Mouse (Mus musculus) embryonic stem cell, embryonic (primary cell): ENCODE measurements around the gene Lrrc8a.

Experiments
- CTCF ChIA-PET, 4 experiments: fragments of 300-600 bp in 2 of 4; fragments of 350-600 bp in 2 of 4; sonication (Branson Sonifier 250); formaldehyde crosslinking; loops; one replicate each; lab custom pipeline; 2022; ENCODE audit warnings: inconsistent platforms in 2 of 4; lab: Charles Lee
- POLR2A ChIA-PET, 4 experiments: fragments of 300-600 bp in 2 of 4; fragments of 350-600 bp in 2 of 4; sonication (Branson Sonifier 250); formaldehyde crosslinking; loops; one replicate each; lab custom pipeline; 2022; ENCODE audit warnings: antibody characterized with exemption in 4 of 4, inconsistent platforms in 1 of 4; lab: Charles Lee

Gene Lrrc8a

DNA sequence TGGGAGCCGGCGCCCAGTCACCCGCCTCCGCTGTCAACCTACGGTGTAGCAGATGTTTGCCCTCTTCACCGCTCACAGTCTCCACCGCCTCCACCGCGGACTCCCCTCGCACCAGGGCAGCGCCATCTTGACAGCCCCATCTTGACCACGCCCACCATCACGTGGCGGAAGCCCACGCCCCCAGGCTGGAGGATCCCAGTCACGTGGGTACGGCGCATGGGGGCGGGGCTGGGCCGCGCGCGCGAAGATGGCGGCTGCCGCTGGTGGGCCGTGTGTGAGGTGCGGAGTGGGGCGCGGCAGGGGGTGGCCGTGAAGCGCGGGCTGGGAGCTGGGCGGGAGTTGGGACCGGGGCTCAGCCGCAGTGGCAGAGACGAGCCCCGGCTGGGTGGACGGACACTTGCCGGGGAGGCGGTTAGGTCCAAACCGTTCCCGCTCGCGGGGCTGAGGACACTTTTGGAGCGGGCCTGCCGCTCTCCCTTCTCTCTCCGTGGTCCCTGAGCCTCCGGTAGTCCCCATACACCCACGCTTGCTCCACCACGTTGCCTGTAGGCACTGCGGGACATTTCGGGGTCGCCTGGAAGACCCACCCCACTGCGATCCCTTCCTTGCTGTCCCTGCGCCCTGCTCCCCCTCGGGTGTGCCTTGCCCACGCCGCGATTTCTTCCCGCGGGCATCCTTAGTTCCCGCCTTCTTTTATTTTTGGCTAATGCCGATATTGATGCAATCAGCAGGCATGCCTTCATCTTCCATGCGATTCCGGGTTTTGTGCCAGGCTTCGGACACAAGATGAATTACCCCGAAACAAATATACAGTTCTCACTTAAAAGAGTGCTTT lies 48.9 kb downstream of the Lrrc8a start, which contains the start of the genes Dolk and Nup188:
Gene Dolk (minus strand): TSS at position 143 of the 835 bp plus-strand sequence.
Gene Nup188 (plus strand): TSS at position 206 of the 835 bp plus-strand sequence.
- ChIA-PET CTCF (interaction anchor here in 1 of 4 experiments (0.6 kb wide), 1 partner anchor 199 kb away, joined by 3 read pairs; no protein-coding TSS in a partner anchor), POLR2A (interaction anchor here in 3 of 4 experiments (0.6 to 1.4 kb wide), 7 partner anchors 20 to 154 kb away, joined by 3 to 5 read pairs (median 4); partner anchors contain the start of genes Lrrc8a (in 1 of the 3) and Phyhd1 (in 1 of the 3))

DNA sequence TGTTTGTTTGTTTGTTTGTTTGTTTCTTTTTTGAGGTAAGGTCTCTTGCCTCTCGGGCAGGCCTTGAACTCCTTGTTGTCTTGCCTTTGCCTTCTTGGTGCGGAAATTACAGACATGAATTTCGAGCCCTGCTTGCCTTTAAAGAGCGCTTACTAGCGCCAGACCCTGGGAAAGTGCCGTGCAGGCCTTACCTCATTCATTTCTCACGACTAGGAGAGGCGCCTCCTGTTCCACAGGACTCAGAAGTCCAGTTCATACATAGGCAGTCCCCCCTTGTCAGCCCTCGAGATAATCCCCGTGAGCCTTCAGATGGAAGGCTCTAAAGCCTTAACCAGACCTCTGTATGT lies 49.5 kb downstream of the Lrrc8a start:
- ChIA-PET POLR2A (interaction anchor here in 2 of 4 experiments (0.9 to 1.1 kb wide), 4 partner anchors 23 to 154 kb away, joined by 3 to 7 read pairs (median 4); partner anchors contain the start of gene Tbc1d13 (in 1 of the 2)), CTCF (no interaction called here)

GRCm38 (mm10) chr2:30299525-30299924 lies 62.0 kb downstream of the Lrrc8a start:
- ChIA-PET CTCF (interaction anchor here in 2 of 4 experiments (1.0 to 1.7 kb wide), 3 partner anchors 9 to 61 kb away, joined by 3 to 7 read pairs (median 5); no protein-coding TSS in a partner anchor), POLR2A (interaction anchor here in 2 of 4 experiments (0.8 to 1.6 kb wide), 6 partner anchors 10 to 127 kb away, joined by 3 to 5 read pairs (median 4); no protein-coding TSS in a partner anchor)

GRCm38 (mm10) chr2:30299966-30300365 lies 62.5 kb downstream of the Lrrc8a start:
- POLR2A ChIA-PET, result interaction anchor here in 3 of 4 experiments (0.6 to 1.6 kb wide), 5 partner anchors 12 to 95 kb away, joined by 3 to 7 read pairs (median 4); partner anchors contain the start of gene Kyat1 (in 1 of the 3)
- CTCF ChIA-PET, result interaction anchor here in 2 of 4 experiments (0.7 to 1.4 kb wide), 2 partner anchors 60 to 285 kb away, joined by 5 read pairs; no protein-coding TSS in a partner anchor

DNA sequence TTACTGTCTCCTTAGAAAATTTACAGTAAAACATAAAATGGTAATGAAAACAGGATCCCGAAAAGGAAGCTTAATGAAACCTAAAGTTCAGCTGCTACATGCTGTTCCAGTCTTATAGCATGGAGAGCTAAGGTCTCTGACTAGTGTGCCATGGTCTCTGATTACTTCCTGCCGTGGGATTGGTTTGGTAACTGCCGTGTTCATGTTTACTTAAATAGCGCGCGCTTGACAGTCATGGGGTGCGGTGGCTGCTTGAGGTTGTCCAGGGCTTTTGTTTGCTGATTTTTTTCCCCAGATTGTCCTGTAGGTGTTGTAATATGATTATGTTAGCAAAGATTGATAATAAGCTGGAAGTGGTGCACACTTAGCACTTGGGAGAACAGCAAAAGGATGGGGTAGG lies 68.6 kb downstream of the Lrrc8a start:
- POLR2A ChIA-PET, result interaction anchor here in 2 of 4 experiments (0.5 to 2.1 kb wide), 5 partner anchors 8 to 466 kb away, joined by 3 to 9 read pairs (median 3); partner anchors contain the start of gene Miga2 (in 1 of the 2)

GRCm38 (mm10) chr2:30309351-30309750 lies 71.8 kb downstream of the Lrrc8a start:
- ChIA-PET CTCF (interaction anchor here in 1 of 4 experiments (1.3 kb wide), 1 partner anchor 19 kb away, joined by 4 read pairs; no protein-coding TSS in a partner anchor), POLR2A (interaction anchor here in 2 of 4 experiments (0.7 to 1.9 kb wide), 18 partner anchors 8 to 211 kb away, joined by 3 to 8 read pairs (median 3); partner anchors contain the start of genes Dolk (in 1 of the 2), Dolpp1 (in 1 of the 2), Miga2 (in 1 of the 2) and Nup188 (in 1 of the 2))

More for the DNA sequence above, 68.6 kb downstream of the Lrrc8a start:
- CTCF ChIA-PET, result interaction anchor here in 2 of 4 experiments (0.5 to 0.7 kb wide), 2 partner anchors 24 to 82 kb away, joined by 4 to 5 read pairs; no protein-coding TSS in a partner anchor

- CTCF ChIA-PET, result interaction anchor here (0.6 to 1.0 kb wide), 6 partner anchors 22 to 978 kb away, joined by 3 to 9 read pairs (median 4); partner anchors contain the start of gene Pkn3 (in 1 of the 4)
- POLR2A ChIA-PET, result interaction anchor here (0.6 to 2.6 kb wide), 10 partner anchors 9 to 231 kb away, joined by 3 to 17 read pairs (median 4); no protein-coding TSS in a partner anchor
Measured at GRCm38 (mm10) chr2:30311481-30311880, 74.0 kb downstream of the Lrrc8a start.
